Mouse (Mus musculus) kidney, adult 2 months (tissue): ENCODE measurements at regions not wholly inside any gene's neighbourhood (a gene's known extent, or its start where the extent isn't known, plus 50 kb on each side); places are given as distances from the start of the nearest gene placed in this dataset.

ENCODE experiments used
- CTCF ChIP-seq: fragments of 200-500 bp; conservative IDR thresholded peaks from 2 replicates; pipeline ENCODE4 v1.5.1; 2011; ENCODE audit warnings: low read depth, mild to moderate bottlenecking, control low read depth, low read length, moderate library complexity, mixed read lengths; ENCODE audit not compliant: insufficient read depth, insufficient read length
- POLR2A ChIP-seq: fragments of 200-500 bp; IDR thresholded peaks from one replicate; pipeline ENCODE4 v1.6.1; 2011; ENCODE audit warnings: low read depth, low read length, control low read depth

DNA sequence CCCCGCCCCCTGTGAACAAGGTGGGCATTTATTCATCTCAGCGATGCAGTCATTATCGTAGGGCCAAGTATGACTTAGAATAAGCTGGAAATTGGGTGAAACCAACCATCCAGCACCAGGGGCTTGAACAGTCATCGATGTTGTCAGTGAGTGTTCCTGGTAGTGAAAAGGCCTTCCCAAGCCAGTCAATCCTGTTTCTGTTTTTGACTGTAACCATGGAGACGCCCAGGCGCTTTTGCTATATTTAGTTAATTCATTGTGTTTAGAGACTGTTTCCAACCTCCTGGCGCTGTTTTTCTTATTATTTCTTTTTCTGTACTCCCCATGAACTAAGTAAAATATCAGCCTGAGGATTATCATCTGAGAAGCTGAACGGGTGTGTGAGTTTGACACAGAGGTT is 113.4 kb downstream of the Dusp6 start:
- TF ChIP-seq CTCF (no peak), POLR2A (no peak)
